Mouse (Mus musculus): ENCODE measurements around the gene Adcy2.

The Adcy2 gene

GRCm38 (mm10) chr13:68960513-68960912, 38.8 kb downstream of the Adcy2 start:
- no peak for DNase-seq

DNA sequence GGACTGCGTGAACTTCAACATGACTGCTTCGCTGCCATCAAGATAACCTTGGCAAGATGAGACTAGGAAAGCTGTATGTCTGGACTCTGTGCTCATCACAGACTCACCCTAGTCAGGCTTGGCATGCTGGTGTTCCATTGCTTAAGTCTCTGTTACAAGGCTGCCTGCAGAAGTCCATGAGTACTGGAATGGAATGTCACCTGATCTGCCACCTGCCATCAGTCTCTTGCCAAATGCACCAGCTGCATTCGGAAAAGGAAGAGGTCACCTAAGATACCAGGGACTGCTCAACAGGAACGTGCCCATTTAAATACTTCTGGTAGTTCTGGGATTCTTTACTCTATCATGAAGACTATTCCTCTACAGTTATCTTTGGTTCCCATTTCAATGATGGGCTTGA, 39.9 kb downstream of the Adcy2 start:
- peak; percentile 8 to 12 for DNase-seq

DNA sequence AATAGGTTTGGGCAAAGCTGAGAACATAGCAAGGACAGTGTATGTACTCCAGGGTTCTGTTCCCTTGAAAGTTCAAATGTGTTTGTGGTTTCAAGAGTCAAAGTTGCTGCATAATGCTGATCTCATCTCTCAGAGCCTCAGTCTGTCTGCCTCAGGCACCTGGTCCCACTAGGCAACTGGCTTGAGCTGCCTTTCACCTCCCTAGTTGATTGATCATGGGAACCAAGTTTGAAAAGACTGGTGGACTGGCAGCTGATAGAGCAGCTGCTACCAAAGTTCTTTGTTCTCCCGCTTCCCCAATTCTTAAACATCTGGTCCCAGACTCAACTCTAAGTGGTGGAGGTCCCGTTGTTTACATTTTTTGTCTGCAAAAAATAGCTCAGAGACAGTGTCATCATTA, 56.6 kb downstream of the Adcy2 start:
- no peak for DNase-seq

- DNase-seq: no peak
These were observed 57.9 kb downstream of the Adcy2 start for GRCm38 (mm10) chr13:68941429-68941828.

- no peak for DNase-seq
These were observed 67.1 kb downstream of the Adcy2 start for GRCm38 (mm10) chr13:68932283-68932647.

DNA sequence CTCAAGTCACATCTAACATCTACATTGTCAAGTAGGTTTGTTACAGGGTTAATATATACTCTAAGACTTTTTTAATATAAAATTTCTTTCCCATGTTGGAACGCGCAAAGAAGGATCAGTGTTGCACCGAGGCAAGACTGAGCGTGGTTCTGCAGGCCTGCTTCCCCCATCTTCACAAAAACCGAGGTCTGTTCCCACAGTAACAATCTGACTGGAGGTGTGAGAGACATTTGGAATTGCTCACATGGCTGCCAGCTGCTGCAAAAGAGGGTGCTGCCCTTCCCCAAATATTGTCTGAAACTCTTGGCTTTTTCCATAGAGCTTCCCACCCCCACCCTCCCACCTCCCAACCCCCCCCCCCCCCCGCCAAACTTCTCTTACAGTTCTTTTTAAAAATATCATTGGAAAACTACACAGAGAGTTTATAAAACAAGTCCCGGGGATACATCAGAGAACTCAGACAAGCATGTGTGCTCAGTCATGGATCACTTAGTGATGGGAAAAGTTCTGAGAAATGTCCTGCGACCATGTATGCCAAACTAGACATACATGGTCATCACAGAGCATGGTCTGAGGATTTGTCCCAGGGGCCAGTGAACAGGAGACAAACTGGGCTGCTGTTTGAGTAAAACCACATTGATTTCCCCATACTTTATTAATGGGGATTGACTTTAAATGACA, 67.6 kb downstream of the Adcy2 start:
- DNase-seq: no peak

DNA sequence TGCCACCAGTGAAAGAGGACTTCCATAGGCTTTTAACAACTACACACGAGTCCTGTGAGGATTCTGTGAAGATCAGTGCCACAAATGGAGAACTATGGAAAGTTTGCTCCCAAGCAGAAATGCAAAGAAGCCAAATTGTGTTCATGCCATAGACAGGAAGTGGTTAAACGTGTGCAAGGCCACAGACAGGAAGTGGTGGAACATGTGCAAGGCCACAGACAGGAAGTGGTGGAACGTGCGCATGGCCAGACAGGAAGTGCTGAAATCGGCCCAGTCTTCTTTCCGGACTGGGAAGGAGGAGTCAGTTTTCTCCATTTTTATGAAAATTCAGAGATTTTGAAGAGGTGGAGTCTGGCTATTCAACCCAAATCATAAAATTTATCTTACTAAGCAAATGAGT, 70.9 kb downstream of the Adcy2 start:
- DNase-seq: no peak

- DNase-seq: no peak
These were observed 85.6 kb downstream of the Adcy2 start for GRCm38 (mm10) chr13:68913666-68914288.

DNA sequence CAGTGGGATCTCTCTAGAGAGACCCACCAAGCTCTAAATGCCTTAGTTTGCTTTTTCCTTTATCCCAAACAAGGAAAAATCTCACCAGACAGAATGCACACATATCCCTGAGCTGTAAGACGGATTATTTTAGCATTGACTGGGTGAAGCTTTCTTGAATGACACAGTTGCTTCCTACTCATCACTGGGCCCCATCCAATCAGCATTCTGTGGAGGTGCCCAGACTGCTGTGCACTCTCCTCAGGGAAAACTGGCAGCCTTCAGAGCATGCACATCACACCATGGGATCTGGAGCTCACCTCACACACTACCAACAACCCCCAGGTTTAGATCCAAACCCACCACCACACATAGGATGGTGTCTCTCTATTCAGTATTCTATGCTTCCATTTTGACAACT, 92.7 kb downstream of the Adcy2 start:
- DNase-seq: no peak

GRCm38 (mm10) chr13:68902708-68903107, 96.6 kb downstream of the Adcy2 start:
- DNase-seq: no peak

DNA sequence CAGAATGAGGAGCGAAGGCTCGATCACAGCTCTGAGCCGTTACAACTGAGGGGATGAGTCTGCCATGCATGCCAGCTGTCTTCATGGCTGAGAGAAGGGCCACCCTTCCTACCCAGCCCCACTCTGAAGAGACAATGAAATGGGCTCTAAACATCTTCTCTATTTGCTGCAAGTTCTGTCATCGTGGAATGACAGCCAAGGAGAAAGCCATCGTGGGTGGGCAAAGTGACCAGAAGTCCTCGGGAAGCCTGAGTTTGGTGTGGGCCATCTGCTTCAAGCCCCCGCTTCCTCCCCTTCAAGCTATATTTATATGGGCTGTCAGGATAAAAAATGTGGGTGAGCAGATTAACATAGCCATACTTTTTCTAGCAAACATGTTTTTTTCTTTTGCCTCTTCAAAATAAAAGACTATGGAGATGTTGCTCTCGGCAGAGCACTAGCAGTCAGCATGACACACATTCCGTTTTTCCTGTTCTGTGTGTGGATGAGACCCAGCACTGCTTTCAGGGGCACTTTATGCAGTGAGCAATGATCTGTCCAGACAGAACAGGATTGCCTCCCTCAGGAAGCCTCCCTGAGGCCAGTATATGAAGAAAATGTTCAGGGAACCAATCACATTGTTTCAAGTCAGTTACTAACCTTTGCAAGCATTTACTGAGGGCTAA, 109.3 kb downstream of the Adcy2 start:
- DNase-seq: no peak

DNA sequence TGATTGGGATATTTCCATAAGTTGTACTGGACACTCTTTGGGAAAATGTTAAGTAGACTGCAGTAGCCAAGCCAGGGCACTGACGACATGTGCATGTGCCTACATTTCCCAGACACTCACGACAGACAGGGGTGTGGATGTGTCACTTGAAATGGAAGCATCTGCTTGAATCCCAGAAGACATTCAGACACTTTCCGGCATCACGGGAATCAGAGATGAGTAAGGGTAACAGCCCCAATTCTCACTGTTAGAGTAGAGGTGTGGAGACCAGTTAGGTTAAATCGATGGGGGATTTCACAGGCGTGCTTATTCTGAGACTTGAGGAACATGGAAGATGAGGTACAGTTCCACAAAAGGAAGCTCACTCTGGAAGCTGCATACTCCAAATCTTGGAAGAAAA, 130.6 kb downstream of the Adcy2 start:
- DNase-seq: no peak

DNA sequence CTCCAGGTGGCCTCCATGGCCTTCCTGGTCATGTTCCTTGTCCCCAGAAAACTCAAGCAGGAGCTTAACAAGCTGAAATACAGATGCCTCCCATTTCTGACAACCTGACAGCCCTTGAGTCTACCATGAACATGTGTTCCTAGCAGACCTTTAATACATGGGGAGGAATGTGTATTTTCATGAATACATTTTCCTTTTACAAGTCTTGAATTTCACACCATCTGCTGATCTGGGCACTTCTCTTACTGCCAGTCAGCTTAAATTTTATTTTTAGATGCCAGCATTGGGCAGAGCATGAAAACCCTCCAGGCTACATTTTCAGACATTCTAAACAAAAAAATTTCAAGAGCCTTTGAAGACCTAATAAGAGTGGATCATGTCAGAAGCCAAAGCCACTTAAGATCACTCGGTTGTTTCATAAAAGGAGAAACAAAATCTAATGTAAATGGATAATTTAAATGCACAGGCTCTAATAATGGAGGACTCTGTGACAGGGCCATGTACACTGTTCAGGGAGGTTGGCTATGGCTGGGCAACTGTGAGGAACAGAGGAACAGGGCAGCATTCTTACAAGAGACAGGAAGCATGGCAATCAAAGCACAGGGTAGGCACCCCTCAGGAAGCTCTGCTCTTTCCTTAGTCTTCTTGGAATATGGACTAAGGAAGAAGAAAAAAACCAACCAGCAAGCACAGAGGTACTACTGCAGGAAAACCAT, 131.2 kb downstream of the Adcy2 start:
- DNase-seq: no peak

GRCm38 (mm10) chr13:68860036-68860435, 139.3 kb downstream of the Adcy2 start:
- peak; percentile 10 to 25 for DNase-seq

DNA sequence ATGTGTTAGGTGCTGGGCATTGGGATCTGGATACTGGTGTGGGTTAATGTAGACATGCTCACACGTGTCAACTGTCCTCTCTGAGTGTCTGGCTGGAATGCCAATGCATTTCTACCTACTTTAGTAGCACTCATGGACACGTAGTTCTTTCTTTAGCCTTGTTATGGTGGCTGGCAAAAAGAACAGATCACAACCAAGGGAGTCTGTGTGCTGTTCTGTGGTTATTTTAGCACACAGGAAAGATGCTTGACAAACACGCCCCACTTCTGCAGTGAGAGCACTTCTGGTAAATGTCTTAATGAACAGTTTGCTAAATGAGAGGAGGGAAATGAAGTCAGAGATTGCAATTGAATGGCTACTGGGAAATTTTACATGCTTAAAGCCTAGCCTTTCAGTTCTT, 151.1 kb downstream of the Adcy2 start:
- DNase-seq: no peak

DNA sequence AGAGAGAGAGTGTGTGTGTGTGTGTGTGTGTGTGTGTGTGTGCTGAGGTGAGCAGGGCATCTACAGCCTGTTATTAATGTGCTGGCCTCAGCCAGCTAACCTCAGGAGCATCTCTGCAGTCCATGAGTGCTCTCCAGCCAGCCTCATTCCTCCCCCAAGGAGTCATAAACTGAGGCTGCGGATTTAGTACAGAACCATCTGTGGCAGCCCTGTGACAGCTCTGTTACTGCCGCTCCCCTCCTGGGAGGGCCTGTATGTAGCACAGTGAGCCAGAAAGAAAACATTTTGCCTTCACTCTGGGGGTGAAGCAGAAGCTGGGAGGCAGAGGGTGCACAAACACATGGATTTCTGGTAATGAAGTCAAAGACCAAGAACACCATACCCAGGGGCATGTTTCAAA, 159.8 kb downstream of the Adcy2 start:
- no peak for DNase-seq

DNA sequence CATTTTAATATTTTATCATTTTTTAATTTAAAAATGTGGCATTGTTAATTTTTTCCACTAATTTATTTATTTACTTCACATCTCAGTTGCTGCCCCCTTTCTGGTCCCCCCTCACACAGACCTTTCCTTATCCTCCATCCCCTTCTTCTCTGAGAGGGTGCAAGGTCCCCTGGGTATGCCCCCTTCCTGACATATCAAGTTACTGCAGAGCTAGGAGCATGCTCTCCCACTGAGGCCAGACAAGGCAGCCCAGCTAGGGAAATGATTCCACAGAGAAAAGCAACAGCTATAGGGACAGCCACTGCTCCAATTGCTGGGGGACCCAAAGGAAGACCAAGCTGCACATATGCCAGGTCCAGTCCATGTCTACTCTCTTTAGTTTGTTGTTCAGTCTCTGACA, 163.2 kb downstream of the Adcy2 start:
- no peak for DNase-seq

- DNase-seq: peak; percentile 7 to 17
These were observed 163.8 kb downstream of the Adcy2 start for GRCm38 (mm10) chr13:68835424-68836045.

DNA sequence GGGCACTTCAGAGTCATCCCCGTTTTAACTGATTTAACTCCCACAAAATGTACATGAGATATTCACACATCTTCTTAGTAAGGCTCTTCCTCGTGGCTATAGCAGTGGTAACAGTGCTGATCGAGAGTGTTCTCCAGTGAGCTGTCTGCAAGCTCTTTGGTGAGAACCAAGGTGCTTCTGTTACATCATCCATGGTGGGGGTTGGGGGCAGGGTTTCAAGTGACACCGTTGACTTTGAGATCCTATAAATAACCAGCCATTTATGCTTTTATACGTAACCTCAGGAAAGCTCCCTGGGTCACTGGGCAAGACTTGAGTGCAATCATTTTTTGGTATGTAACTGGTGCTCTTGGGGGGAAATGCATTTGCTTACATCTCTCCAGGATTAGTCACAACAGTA, 167.2 kb downstream of the Adcy2 start:
- DNase-seq: no peak

- no peak for DNase-seq
These were observed 169.1 kb downstream of the Adcy2 start for GRCm38 (mm10) chr13:68830030-68830759.

GRCm38 (mm10) chr13:68828441-68828840, 170.9 kb downstream of the Adcy2 start:
- DNase-seq: no peak

DNA sequence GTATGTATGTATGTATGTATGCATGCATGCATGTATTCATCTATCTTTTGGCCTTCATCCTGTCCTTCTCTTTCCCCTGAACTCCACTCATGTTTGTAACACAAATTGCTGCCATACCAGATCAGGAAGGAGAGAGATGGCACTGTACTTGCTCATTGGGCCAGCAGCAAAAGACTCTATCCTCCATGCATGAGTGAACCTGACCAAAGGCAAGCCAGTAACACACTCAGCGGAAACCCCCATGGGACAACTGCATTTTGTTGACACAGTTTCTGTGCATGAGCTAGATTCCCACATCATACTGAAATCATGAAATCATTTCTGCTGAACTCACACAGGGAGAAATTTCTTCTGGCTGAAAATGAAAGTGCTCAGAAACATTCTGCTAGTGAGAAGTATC, 172.9 kb downstream of the Adcy2 start:
- no peak for DNase-seq
